Mouse (Mus musculus) heart, adult 2 months (tissue): ENCODE results near the gene Zfp988.
"Not testable (repeated sequence)": the region's sequence is repeated elsewhere in the genome, so short reads cannot be mapped to it uniquely, and the experiment has no call there.

Experiments used
- CTCF ChIP-seq: fragments of 200-600 bp; IDR thresholded peaks from 2 replicates; pipeline ENCODE4 v1.8.1; 2022; ENCODE audit warnings: antibody characterized with exemption, mild to moderate bottlenecking, moderate library complexity
- POLR2A ChIP-seq: fragments of 200-500 bp; IDR thresholded peaks from 2 replicates; pipeline ENCODE4 v1.6.1; 2011; ENCODE audit warnings: mild to moderate bottlenecking, low read depth, low read length, control low read depth; ENCODE audit not compliant: insufficient read depth

DNA sequence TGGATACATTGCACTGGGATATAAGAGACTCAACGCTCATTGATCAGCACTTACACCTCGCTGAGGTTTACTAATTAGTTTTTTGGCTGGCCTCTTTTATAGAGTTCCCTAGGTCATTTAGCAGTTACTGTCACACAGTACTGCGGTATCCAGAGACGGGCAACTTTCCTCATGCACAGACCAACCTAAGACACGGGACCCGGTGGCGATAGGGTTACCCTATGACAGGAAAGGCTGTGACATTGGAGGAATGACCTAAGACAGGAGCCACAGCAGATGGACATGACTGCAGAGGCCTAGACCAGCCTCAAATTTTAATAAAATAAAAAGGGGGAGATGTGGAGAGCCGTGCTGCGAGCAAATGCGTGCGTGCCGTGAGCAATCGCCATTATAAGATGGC, 33.9 kb upstream of the Zfp988 start:
- not testable (repeated sequence) for TF ChIP-seq CTCF, POLR2A
